Mouse (Mus musculus): ENCODE data around the gene Fam241a. TPM values are rescaled to one million over a fixed set of nuclear protein-coding genes. Genes with fewer than 3 reads are reported as not detected.
A peak's percentile ranks its signal among the peaks of the same experiment; 100 is the strongest.

Gene Fam241a
- polyA plus RNA-seq, 1 experiment from 2014 or later: 10.1 TPM

DNA sequence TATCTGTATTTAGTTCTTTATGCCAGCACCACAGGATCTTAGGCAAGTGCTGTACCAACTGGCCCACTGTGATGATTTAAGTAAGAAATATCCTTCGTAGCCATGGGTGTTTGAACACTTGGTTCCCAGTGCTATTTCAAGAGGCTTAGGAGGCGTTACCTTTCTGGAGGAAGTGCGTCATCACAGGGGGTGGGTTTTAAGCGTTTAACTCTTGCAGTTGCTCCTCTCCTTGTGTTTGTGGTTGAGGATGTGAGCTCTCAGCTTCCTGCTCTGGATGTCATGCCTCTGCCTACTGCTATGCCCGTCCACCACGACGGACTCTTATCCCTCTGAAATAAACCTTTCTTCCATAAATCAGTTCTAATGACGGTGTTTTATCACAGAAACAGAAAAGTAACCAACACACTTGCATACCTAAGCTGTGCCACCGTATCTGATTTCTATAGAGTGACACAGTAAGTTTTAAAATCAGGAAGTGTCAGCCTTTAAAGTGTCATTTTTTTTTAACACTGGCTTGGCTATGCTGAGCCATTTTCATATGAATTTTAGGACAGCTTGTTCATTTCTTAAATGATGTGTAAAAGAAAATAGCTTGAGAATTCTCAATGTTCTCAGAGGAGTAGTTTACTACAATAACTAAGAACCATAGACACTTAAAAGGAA is 22.0 kb upstream of the Fam241a start:
- no peaks in the 10 kb centered on the region for H3K36me3 ChIP-seq (ENCODE audit: control insufficient read depth, insufficient read depth, low read length)
- H3K4me2 ChIP-seq (ENCODE audit: low read depth, low read length): no peak overlapping the region
- no peak overlapping the region for H3K4me3 ChIP-seq (ENCODE audit: low read depth, low read length)
- H3K27me3 ChIP-seq (replicated peaks; ENCODE audit: control insufficient read depth, insufficient read depth, low read length): no peaks in the 10 kb centered on the region
- 80% methylated on average over 9 of the region's 9 CpGs for WGBS
- H3K9ac ChIP-seq (ENCODE audit: low read depth, low read length): no peak overlapping the region
- H3K27ac ChIP-seq (replicated peaks; ENCODE audit: low read depth, low read length): no peak overlapping the region
- peaks cover 13% of the 10 kb centered on the region; the same call in 1 of the 2 replicates for H3K4me1 ChIP-seq (ENCODE audit: control insufficient read depth, insufficient read depth, low read length)
- ATAC-seq (ENCODE audit: low read depth) (no peak), DNase-seq (ENCODE audit: low spot score) (no peak)
- H3K9me3 ChIP-seq (ENCODE audit: control insufficient read depth, low read length): no peaks in the 10 kb centered on the region

DNA sequence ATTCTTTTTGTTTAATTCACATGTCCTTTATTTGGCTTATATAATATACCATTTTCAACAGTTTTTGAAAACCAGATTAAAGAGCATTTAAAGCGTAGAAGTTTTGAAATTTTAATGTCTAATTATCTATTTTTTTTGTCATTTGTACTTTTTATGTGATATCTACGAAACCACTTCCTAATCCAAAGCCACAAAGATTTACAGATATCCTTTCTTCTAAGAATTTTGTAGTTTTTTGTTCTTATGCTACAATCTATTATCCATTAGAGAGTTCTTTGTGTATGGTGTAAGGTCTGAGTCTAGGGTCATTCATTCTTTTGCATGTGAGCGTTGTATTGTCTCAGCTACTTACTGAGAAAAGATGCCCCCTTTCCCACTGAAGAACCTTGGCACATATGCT is 21.4 kb upstream of the Fam241a start:
- no peak overlapping the region for H3K4me2 ChIP-seq (ENCODE audit: low read depth, low read length)
- no peaks in the 10 kb centered on the region for H3K9me3 ChIP-seq (ENCODE audit: control insufficient read depth, low read length)
- no peaks in the 10 kb centered on the region for H3K36me3 ChIP-seq (ENCODE audit: control insufficient read depth, insufficient read depth, low read length)
- WGBS: 93% methylated on average over 3 of the region's 3 CpGs
- H3K4me1 ChIP-seq (ENCODE audit: control insufficient read depth, insufficient read depth, low read length): peaks cover 13% of the 10 kb centered on the region; the same call in 1 of the 2 replicates
- no peak overlapping the region for H3K27ac ChIP-seq (replicated peaks; ENCODE audit: low read depth, low read length)
- H3K4me3 ChIP-seq (ENCODE audit: low read depth, low read length): no peak overlapping the region
- H3K9ac ChIP-seq (ENCODE audit: low read depth, low read length): no peak overlapping the region
- no peaks in the 10 kb centered on the region for H3K27me3 ChIP-seq (replicated peaks; ENCODE audit: control insufficient read depth, insufficient read depth, low read length)
- ATAC-seq (ENCODE audit: low read depth) (no peak), DNase-seq (ENCODE audit: low spot score) (no peak)

DNA sequence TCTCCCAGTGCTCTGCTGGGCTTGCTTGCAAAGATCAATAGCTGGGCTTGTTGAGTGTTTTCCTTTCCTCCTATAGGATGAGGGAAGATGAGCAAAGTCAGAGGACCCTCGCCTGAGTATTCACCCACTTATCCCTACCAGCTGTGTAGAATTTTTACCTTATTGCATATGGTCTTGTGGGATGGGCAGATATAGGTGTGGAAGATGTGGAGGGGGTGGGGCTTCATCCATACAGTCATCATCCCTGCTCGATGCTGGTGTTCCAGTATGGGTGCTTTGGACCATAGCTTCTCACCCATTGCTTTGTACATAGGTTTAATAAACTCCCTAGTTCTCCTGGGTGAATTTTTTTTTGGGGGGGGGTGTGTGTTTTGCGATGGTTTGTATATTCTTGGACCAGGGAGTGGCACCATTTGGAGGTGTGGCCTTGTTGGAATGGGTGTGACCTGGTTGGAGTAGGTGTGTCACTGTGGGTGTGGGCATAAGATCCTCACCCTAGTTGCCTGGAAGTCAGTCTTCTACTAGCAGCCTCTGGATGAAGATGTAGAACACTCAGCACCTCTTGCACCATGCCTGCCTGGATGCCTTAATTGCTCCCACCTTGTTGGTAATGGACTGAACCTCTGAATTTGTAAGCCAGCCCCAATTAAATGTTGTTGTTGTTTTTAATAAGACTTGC is 19.7 kb upstream of the Fam241a start:
- no peak overlapping the region for H3K4me3 ChIP-seq (ENCODE audit: low read depth, low read length)
- no peaks in the 10 kb centered on the region for H3K9me3 ChIP-seq (ENCODE audit: control insufficient read depth, low read length)
- WGBS: 82% methylated on average over 3 of the region's 3 CpGs
- DNase-seq (ENCODE audit: low spot score): no peak
- H3K4me1 ChIP-seq (ENCODE audit: control insufficient read depth, insufficient read depth, low read length): peaks cover 13% of the 10 kb centered on the region; the same call in 1 of the 2 replicates
- ATAC-seq (ENCODE audit: low read depth): no peak
- H3K27ac ChIP-seq (replicated peaks; ENCODE audit: low read depth, low read length): no peak overlapping the region
- no peaks in the 10 kb centered on the region for H3K27me3 ChIP-seq (replicated peaks; ENCODE audit: control insufficient read depth, insufficient read depth, low read length)
- no peak overlapping the region for H3K4me2 ChIP-seq (ENCODE audit: low read depth, low read length)
- H3K9ac ChIP-seq (ENCODE audit: low read depth, low read length): no peak overlapping the region
- H3K36me3 ChIP-seq (ENCODE audit: control insufficient read depth, insufficient read depth, low read length): no peaks in the 10 kb centered on the region

- no peaks in the 10 kb centered on the region for H3K36me3 ChIP-seq (ENCODE audit: control insufficient read depth, insufficient read depth, low read length)
- H3K27me3 ChIP-seq (replicated peaks; ENCODE audit: control insufficient read depth, insufficient read depth, low read length): no peaks in the 10 kb centered on the region
- H3K27ac ChIP-seq (replicated peaks; ENCODE audit: low read depth, low read length): 0 out of 2 replicates have a peak overlapping the region, but pooled peaks have one; percentile 4
These were observed 18.0 kb upstream of the Fam241a start for GRCm38 (mm10) chr3:127913885-127914709.

GRCm38 (mm10) chr3:127909941-127910340 is 13.8 kb upstream of the Fam241a start:
- no peak overlapping the region for H3K9ac ChIP-seq (ENCODE audit: low read depth, low read length)
- H3K36me3 ChIP-seq (ENCODE audit: control insufficient read depth, insufficient read depth, low read length): no peaks in the 10 kb centered on the region
- no peak overlapping the region for H3K4me3 ChIP-seq (ENCODE audit: low read depth, low read length)
- DNase-seq (ENCODE audit: low spot score) (no peak), ATAC-seq (ENCODE audit: low read depth) (no peak)
- 0 out of 2 replicates have a peak, but pooled peaks cover 3% of the 10 kb centered on the region for H3K9me3 ChIP-seq (ENCODE audit: control insufficient read depth, low read length)
- H3K27ac ChIP-seq (replicated peaks; ENCODE audit: low read depth, low read length): no peak overlapping the region
- 52% methylated on average over 7 of the region's 7 CpGs for WGBS
- peaks cover 13% of the 10 kb centered on the region; the same call in 1 of the 2 replicates for H3K4me1 ChIP-seq (ENCODE audit: control insufficient read depth, insufficient read depth, low read length)
- H3K4me2 ChIP-seq (ENCODE audit: low read depth, low read length): no peak overlapping the region
- no peaks in the 10 kb centered on the region for H3K27me3 ChIP-seq (replicated peaks; ENCODE audit: control insufficient read depth, insufficient read depth, low read length)

More at GRCm38 (mm10) chr3:127913885-127914709, 18.0 kb upstream of the Fam241a start:
- H3K4me1 ChIP-seq (ENCODE audit: control insufficient read depth, insufficient read depth, low read length): peaks cover 13% of the 10 kb centered on the region; the same call in 1 of the 2 replicates
- H3K9ac ChIP-seq (ENCODE audit: low read depth, low read length): no peak overlapping the region
- ATAC-seq (ENCODE audit: low read depth): no peak
- WGBS: 15% methylated on average over 16 of the region's 16 CpGs
- 0 out of 2 replicates have a peak, but pooled peaks cover 1% of the 10 kb centered on the region for H3K9me3 ChIP-seq (ENCODE audit: control insufficient read depth, low read length)
- DNase-seq (ENCODE audit: low spot score): peak; percentile 47
- peak overlapping the region; percentile 45 for H3K4me2 ChIP-seq (ENCODE audit: low read depth, low read length)
- peak overlapping the region; percentile 15; the same call in 1 of the 2 replicates for H3K4me3 ChIP-seq (ENCODE audit: low read depth, low read length)

DNA sequence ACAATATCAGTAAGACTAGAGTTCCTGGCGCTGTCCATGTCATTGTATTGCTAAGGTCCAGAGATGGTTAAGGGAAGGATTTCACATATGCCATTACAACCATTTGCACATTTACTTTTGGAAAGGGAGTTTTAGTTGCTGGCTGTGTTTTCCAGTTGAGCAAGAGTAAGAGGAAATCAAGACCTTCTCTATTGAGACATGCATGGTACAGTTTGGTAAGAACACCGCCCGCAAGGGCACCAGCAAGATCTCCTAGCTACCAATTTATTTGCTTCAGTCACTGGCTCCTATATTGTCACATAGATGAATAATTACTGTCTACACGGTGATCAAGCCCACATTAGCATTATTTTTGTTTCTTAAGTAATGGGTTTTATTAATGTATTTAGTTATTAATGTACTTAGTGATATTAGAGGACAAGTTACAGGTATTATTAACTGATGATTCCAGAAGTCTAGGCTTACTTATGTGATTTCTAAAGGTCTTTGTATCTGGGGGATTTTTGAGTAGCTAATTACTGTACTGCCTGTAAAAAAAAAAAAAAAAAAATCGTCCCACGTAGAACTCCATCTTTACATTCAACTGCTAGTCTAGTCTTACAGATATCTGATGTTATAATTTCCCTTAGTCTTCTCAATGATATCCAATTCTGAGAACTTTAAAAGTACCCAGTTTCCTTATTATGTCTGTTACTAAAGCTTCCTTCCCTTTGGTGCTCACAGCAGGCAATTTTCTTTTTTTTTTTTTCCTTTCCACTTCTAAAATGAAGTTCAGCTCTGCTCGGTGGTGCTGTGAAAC is 944 bp downstream of the Fam241a start:
- DNase-seq (ENCODE audit: low spot score) (no peak), ATAC-seq (ENCODE audit: low read depth) (no peak)
- H3K27me3 ChIP-seq (replicated peaks; ENCODE audit: control insufficient read depth, insufficient read depth, low read length): peaks cover 7% of the 10 kb centered on the region
- peak overlapping the region; percentile 64 for H3K4me3 ChIP-seq (ENCODE audit: low read depth, low read length)
- peak overlapping the region; percentile 79 for H3K4me2 ChIP-seq (ENCODE audit: low read depth, low read length)
- peak overlapping the region; percentile 63 for H3K9ac ChIP-seq (ENCODE audit: low read depth, low read length)
- WGBS: 40% methylated on average over 7 of the region's 7 CpGs
- no peak overlapping the region for H3K27ac ChIP-seq (replicated peaks; ENCODE audit: low read depth, low read length)
- no peaks in the 10 kb centered on the region for H3K36me3 ChIP-seq (ENCODE audit: control insufficient read depth, insufficient read depth, low read length)
- H3K9me3 ChIP-seq (ENCODE audit: control insufficient read depth, low read length): no peaks in the 10 kb centered on the region
- H3K4me1 ChIP-seq (ENCODE audit: control insufficient read depth, insufficient read depth, low read length): no peaks in the 10 kb centered on the region

GRCm38 (mm10) chr3:127893902-127894301 is 2.2 kb downstream of the Fam241a start:
- H3K4me1 ChIP-seq (ENCODE audit: control insufficient read depth, insufficient read depth, low read length): no peaks in the 10 kb centered on the region
- no peak overlapping the region for H3K4me2 ChIP-seq (ENCODE audit: low read depth, low read length)
- ATAC-seq (ENCODE audit: low read depth) (no peak), DNase-seq (ENCODE audit: low spot score) (peak; percentile 12)
- H3K27me3 ChIP-seq (replicated peaks; ENCODE audit: control insufficient read depth, insufficient read depth, low read length): peaks cover 7% of the 10 kb centered on the region
- no peak overlapping the region for H3K4me3 ChIP-seq (ENCODE audit: low read depth, low read length)
- H3K9me3 ChIP-seq (ENCODE audit: control insufficient read depth, low read length): no peaks in the 10 kb centered on the region
- 76% methylated on average over 7 of the region's 7 CpGs for WGBS
- H3K36me3 ChIP-seq (ENCODE audit: control insufficient read depth, insufficient read depth, low read length): no peaks in the 10 kb centered on the region
- no peak overlapping the region for H3K9ac ChIP-seq (ENCODE audit: low read depth, low read length)
- no peak overlapping the region for H3K27ac ChIP-seq (replicated peaks; ENCODE audit: low read depth, low read length)

DNA sequence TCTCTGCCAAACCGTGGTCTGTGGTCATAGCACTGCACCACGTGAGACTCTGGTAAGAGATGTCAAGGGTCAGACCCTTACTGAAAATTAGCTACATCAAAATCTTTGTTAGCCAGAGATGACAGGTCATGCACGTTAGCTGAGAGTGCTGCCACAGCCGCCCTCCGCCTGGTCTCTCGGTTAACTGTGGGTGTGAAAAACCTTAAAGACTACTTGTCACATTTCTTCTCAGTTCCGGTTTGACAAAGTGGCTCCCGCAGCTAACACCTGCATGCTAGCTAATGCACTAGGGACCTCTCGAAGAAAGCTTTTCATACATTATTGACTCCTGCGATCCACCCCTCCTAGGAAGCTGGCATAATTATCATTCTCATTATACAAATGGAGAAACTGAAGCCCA is 4.2 kb downstream of the Fam241a start:
- Histone ChIP-seq H3K27me3 (replicated peaks; ENCODE audit: control insufficient read depth, insufficient read depth, low read length) (peaks cover 7% of the 10 kb centered on the region), H3K9ac (ENCODE audit: low read depth, low read length) (no peak overlapping the region), H3K4me1 (ENCODE audit: control insufficient read depth, insufficient read depth, low read length) (no peaks in the 10 kb centered on the region), H3K27ac (replicated peaks; ENCODE audit: low read depth, low read length) (no peak overlapping the region), H3K9me3 (ENCODE audit: control insufficient read depth, low read length) (no peaks in the 10 kb centered on the region), H3K4me3 (ENCODE audit: low read depth, low read length) (no peak overlapping the region), H3K36me3 (ENCODE audit: control insufficient read depth, insufficient read depth, low read length) (no peaks in the 10 kb centered on the region), H3K4me2 (ENCODE audit: low read depth, low read length) (no peak overlapping the region)
- DNase-seq (ENCODE audit: low spot score): no peak
- WGBS: 57% methylated on average over 10 of the region's 10 CpGs
- no peak for ATAC-seq (ENCODE audit: low read depth)

Data from embryonic facial prominence, embryonic 14.5 days (tissue).